Mouse (Mus musculus) embryonic stem cell, embryonic (primary cell): Measurements from ENCODE around the gene Ccl3.

ENCODE experiments used
- CTCF ChIA-PET, 4 experiments: fragments of 300-600 bp in 2 of 4; fragments of 350-600 bp in 2 of 4; sonication (Branson Sonifier 250); formaldehyde crosslinking; loops; one replicate each; lab custom pipeline; 2022; ENCODE audit warnings: inconsistent platforms in 2 of 4; lab: Charles Lee
- POLR2A ChIA-PET, 4 experiments: fragments of 300-600 bp in 2 of 4; fragments of 350-600 bp in 2 of 4; sonication (Branson Sonifier 250); formaldehyde crosslinking; loops; one replicate each; lab custom pipeline; 2022; ENCODE audit warnings: antibody characterized with exemption in 4 of 4, inconsistent platforms in 1 of 4; lab: Charles Lee

Ccl3 gene

GRCm38 (mm10) chr11:83631065-83631464, 18.1 kb downstream of the Ccl3 start:
- CTCF ChIA-PET, result interaction anchor here in 2 of 4 experiments (1.1 to 1.7 kb wide), 2 partner anchors 9 to 159 kb away, joined by 3 read pairs; no protein-coding TSS in a partner anchor
- POLR2A ChIA-PET, result interaction anchor here in 1 of 4 experiments (0.7 to 1.6 kb wide), 2 partner anchors 10 to 150 kb away, joined by 3 read pairs; no protein-coding TSS in a partner anchor

GRCm38 (mm10) chr11:83630630-83631029, 18.5 kb downstream of the Ccl3 start:
- ChIA-PET CTCF (interaction anchor here in 2 of 4 experiments (1.1 to 1.7 kb wide), 2 partner anchors 9 to 159 kb away, joined by 3 read pairs; no protein-coding TSS in a partner anchor), POLR2A (interaction anchor here in 1 of 4 experiments (0.7 to 1.6 kb wide), 2 partner anchors 10 to 149 kb away, joined by 3 read pairs; no protein-coding TSS in a partner anchor)

DNA sequence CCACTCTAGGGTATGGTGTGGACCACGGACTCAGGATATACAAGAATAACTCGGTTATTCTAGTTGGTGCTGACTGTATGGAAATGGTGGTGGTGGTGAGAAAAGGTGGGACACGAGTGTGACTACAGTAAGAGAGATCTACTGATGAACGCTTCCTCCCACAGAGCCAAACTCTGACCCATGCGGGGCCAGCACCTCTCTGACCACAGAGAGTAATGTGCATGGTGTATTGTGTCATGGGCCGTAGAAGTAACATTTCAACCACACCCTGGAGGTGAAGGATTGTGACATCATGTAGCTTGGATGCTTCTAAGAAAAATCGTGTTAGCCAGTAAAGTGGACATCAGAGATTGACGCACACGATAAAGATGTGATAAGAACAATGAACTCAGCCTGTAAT, 20.3 kb downstream of the Ccl3 start:
- POLR2A ChIA-PET, result no interaction called here
- CTCF ChIA-PET, result no interaction called here

DNA sequence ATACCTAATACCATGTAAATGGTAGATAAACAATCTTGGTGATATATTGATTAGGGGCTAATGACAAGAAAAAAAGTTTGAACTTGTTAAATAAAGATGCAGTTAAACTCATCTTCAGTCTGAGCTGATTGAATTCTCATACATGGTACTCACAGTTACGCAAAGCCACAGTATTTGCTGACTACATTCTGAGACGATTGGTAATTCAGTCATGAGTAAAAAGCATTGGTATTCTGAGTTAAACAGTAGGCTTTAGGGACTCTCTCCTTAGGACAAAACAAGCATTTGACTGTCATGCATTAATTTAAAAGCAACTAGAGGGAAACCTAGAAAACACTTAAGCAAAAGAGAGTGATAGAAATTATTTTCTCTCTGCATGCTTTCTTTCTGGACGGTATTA, 25.6 kb downstream of the Ccl3 start:
- ChIA-PET POLR2A (interaction anchor here in 1 of 4 experiments (0.7 kb wide), 1 partner anchor 16 kb away, joined by 4 read pairs; no protein-coding TSS in a partner anchor), CTCF (interaction anchor here in 1 of 4 experiments (0.7 kb wide), 1 partner anchor 8 kb away, joined by 3 read pairs; no protein-coding TSS in a partner anchor)

DNA sequence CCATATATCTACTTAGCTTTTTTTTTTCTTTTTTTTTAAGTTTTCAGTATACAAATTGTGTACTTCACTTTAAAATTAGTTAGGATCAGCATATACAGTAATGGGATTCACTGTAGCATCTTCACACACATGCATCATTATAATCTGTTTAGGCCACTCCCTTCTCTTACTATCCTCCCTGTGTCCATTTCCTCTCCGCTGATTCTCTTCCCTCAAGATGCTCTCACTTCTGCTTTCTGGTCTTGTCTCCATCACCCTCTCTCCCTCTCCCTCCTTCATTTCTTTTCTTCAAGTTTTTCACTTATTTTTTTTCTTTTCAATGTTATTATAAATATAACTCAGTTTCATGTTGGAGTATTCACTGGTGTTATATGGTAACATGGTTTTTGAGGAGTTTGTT, 30.1 kb downstream of the Ccl3 start:
- POLR2A ChIA-PET, result interaction anchor here in 1 of 4 experiments (0.6 kb wide), 1 partner anchor 73 kb away, joined by 3 read pairs; no protein-coding TSS in a partner anchor
- CTCF ChIA-PET, result no interaction called here

DNA sequence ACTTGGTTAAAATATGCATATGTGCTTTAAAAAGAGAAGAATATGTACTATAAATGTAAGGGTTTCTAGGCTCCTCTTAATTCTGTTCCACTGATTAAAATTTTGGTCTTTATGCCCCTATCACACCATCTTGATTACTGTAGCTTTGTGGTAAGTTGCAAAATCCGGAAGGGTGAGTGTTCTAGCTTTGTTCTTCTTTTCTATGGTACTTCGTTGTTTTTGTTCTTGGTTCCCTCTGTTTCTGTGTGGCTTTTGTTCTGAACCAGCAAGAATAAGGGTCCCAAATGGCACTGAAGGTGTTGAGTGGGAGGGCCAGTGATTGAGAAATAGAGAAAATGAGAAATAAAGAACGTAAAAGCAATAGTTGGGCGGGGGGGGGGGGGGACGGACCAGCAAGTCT, 30.9 kb downstream of the Ccl3 start:
- CTCF ChIA-PET, result no interaction called here
- POLR2A ChIA-PET, result no interaction called here

- CTCF ChIA-PET, result no interaction called here
- POLR2A ChIA-PET, result no interaction called here
Observed at GRCm38 (mm10) chr11:83616586-83616985, 32.6 kb downstream of the Ccl3 start.

DNA sequence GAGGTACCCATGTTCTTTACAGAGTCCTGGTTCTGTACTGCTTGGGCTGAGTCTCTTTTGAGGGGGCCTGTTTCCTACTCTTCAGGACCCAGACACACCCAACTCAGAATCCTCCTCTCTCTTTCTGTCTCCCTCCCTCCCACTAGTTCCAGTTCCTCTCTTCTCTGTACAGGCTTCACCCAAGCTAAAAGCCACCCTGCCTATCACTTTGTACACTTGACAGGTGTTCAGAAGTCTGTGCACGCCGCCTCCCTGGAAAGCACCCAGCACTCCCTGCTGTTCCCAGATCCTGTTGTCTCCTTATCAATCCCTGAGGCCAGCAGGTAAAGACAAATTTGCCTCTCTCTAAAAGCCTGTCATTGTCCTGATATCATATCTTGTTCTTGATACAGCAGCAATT, 38.3 kb downstream of the Ccl3 start:
- ChIA-PET POLR2A (no interaction called here), CTCF (no interaction called here)

DNA sequence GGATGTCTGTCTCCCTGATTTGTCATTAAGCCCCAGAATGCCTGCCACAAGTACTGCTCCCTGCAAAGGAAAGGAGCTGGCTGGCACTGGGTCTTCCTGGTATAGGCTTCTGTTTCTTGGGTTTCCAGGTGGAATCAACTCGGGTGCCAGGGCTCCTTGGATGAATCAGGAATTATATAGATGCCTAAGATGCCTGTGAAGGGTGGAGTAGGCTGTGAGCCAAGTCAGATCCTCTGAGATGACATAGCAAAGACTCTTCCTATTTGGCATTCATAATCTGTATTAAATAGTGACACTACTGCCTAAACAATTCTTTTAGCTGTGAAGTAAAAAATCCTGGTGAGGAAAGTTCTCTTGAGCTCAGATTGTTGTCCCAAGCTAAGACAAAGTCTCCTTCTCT, 42.8 kb downstream of the Ccl3 start:
- ChIA-PET CTCF (interaction anchor here in 1 of 4 experiments (0.6 kb wide), 1 partner anchor 715 kb away, joined by 3 read pairs; no protein-coding TSS in a partner anchor), POLR2A (no interaction called here)

DNA sequence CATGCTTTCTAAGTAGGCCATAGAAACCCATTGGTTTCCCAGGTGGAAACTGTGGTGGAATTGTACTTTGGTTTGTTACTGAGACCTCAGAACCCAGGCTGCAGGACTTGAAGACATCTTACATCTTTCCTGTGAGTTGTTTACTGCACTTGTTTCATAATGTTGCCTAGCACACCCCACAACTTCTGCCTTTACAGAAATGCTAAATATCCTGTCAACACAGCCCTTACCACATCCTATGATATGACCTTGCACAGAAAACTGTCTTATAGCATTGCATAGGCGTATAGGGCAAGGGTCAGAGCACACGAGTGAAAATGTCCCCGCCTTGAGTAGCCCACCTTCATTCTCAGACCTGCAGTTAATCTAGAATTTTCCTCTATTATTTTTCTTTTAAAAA, 43.6 kb downstream of the Ccl3 start:
- CTCF ChIA-PET, result no interaction called here
- POLR2A ChIA-PET, result no interaction called here

GRCm38 (mm10) chr11:83604698-83605097, 44.5 kb downstream of the Ccl3 start:
- ChIA-PET CTCF (no interaction called here), POLR2A (no interaction called here)

DNA sequence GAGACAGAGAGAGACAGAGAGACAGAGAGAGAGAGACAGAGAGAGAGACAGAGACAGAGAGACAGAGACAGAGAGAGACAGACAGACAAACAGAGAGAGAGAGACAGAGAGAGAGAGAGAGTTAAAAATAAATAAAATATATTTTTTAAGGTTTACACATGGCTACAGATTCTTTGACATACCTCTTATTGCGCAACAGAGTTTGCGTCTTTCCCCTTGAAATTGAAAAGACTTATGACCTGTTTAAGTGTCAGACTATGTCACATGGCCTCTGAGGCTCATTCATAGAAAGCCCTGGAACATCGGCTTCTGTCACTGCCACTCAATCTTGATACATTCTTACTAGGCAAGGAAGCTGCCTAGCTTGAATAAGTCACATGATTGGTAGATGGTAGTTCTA, 45.8 kb downstream of the Ccl3 start:
- ChIA-PET POLR2A (interaction anchor here in 1 of 4 experiments (0.6 kb wide), 1 partner anchor 404 kb away, joined by 3 read pairs; no protein-coding TSS in a partner anchor), CTCF (no interaction called here)

GRCm38 (mm10) chr11:83600576-83600975, 48.6 kb downstream of the Ccl3 start:
- POLR2A ChIA-PET, result interaction anchor here in 1 of 4 experiments (0.7 kb wide), 1 partner anchor 128 kb away, joined by 4 read pairs; the partner anchor contains the start of gene Taf15
- CTCF ChIA-PET, result no interaction called here

DNA sequence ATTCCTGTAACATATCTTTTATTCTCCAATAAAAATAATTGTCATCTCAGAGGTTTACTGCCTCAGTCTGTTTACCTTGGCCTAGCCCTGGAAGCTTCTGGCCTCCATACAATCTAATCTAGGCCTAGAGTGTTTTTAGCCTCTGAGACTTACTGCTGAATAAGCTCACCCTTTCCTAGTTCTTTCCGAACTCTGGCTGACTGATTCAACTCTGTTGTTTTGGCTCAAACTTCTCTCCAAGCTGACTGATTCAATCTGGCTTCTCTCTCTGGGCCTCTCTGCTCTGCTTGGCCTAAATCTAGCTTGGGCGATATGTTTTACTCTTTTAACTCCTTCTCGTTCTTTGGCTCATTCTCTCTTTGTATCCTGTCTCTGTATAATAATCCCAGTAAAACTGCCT, 50.2 kb downstream of the Ccl3 start:
- POLR2A ChIA-PET, result interaction anchor here in 1 of 4 experiments (0.6 to 1.1 kb wide), 2 partner anchors 60 to 127 kb away, joined by 3 read pairs; partner anchors contain the start of gene Taf15
- CTCF ChIA-PET, result no interaction called here

DNA sequence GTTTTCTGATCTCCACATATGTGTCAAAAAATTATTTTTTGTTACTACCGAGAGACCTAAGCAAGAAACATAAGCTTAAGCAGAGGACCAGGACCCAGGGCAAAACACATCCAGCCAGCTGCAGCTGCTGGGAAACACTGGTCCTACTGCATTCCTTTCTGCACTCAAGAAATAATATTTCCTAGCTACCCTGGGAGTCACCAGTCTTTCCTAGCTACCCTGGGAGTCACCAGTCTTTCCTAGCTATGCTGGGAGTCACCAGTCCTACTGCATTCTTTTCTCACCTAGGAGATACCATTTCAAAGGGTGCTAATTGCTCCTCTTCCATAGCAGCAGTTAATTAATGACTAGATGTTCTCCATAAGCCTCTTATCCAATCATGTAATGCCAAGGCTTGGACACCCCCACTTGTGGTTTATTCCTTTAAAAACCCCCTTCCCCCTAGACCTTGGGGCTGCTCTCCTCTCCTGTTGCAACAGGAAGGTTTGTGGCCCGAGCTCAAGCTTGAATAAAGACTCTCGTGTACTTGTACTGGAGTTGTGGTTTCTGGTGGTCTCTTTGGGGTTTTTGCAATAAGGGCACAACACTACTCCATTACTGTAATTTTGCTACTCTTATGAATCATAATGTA, 50.8 kb downstream of the Ccl3 start:
- POLR2A ChIA-PET, result interaction anchor here in 1 of 4 experiments (1.1 kb wide), 1 partner anchor 126 kb away, joined by 3 read pairs; the partner anchor contains the start of gene Taf15
- CTCF ChIA-PET, result interaction anchor here in 1 of 4 experiments (0.6 kb wide), 1 partner anchor 15 kb away, joined by 3 read pairs; no protein-coding TSS in a partner anchor
